Mouse (Mus musculus) heart, adult 2 months (tissue): Measurements from ENCODE around the gene Pigh.

Experiments used
- CTCF ChIP-seq: fragments of 200-600 bp; IDR thresholded peaks from 2 replicates; pipeline ENCODE4 v1.8.1; 2022; ENCODE audit warnings: antibody characterized with exemption, mild to moderate bottlenecking, moderate library complexity
- EP300 ChIP-seq: fragments of 200-500 bp; IDR thresholded peaks from 2 replicates; pipeline ENCODE4 v1.6.1; 2011; ENCODE audit warnings: low read depth, low read length, control low read depth; ENCODE audit not compliant: insufficient read depth
- POLR2A ChIP-seq: fragments of 200-500 bp; IDR thresholded peaks from 2 replicates; pipeline ENCODE4 v1.6.1; 2011; ENCODE audit warnings: mild to moderate bottlenecking, low read depth, low read length, control low read depth; ENCODE audit not compliant: insufficient read depth

GRCm38 (mm10) chr12:79049807-79050206 is 39.6 kb downstream of the Pigh start:
- TF ChIP-seq EP300, result no peak
- no peak for TF ChIP-seq CTCF
- TF ChIP-seq POLR2A, result no peak
